Mouse (Mus musculus): ENCODE measurements around the gene Tmem88. TPM values are rescaled to one million over a fixed set of nuclear protein-coding genes. Genes with fewer than 3 reads are reported as not detected.

Tmem88 gene
- polyA plus RNA-seq (2012; fragmentation: generic; extraction: Trizol) = 0.16 TPM
- long read RNA-seq, experiment 1 = 0 reads
- long read RNA-seq, experiment 2 = 0 reads

- TF ChIP-seq USF1 (IDR thresholded peaks at IDR 0.05; ENCODE audit: low read depth) (no peak), CEBPB (IDR thresholded peaks at IDR 0.05; ENCODE audit: low read depth) (no peak), CTCF (IDR thresholded peaks at IDR 0.05; ENCODE audit: control insufficient read depth, insufficient read depth, insufficient read length) (no peak), FOSL1 (IDR thresholded peaks at IDR 0.05; ENCODE audit: insufficient read depth, low read length, poor library complexity, severe bottlenecking) (no peak), MAX (IDR thresholded peaks at IDR 0.05) (no peak)
- H3K79me2 ChIP-seq (ENCODE audit: control insufficient read depth, insufficient read depth) = peaks cover 26% of the 10 kb centered on the region
- no peak within 1 kb of the TSS for H3ac ChIP-seq (ENCODE audit: control insufficient read depth, insufficient read length, low read depth)
- H3K79me3 ChIP-seq (ENCODE audit: low read depth) = peaks cover 4% of the 10 kb centered on the region
- peaks cover 29% of the 10 kb centered on the region for H3K36me3 ChIP-seq (ENCODE audit: control insufficient read depth, insufficient read depth)
- no peak within 1 kb of the TSS for H3K4me3 ChIP-seq (ENCODE audit: insufficient read depth, poor library complexity, severe bottlenecking)
- H3K27me3 ChIP-seq (ENCODE audit: control insufficient read depth, insufficient read depth, insufficient read length) = no peaks in the 10 kb centered on the region
Measured at GRCm38 (mm10) chr11:69398059-69398458, at the start of gene Tmem88. Gene Tmem88, minus strand, starts transcription at chr11:69398234.

- H3K79me2 ChIP-seq (ENCODE audit: control insufficient read depth, insufficient read depth) = no peaks in the 10 kb centered on the region
- no peaks in the 10 kb centered on the region for H3K27me3 ChIP-seq (ENCODE audit: control insufficient read depth, insufficient read depth, insufficient read length)
- H3ac ChIP-seq (ENCODE audit: control insufficient read depth, insufficient read length, low read depth) = no peak overlapping the region
- H3K4me3 ChIP-seq (ENCODE audit: insufficient read depth, poor library complexity, severe bottlenecking) = no peak overlapping the region
- H3K79me3 ChIP-seq (ENCODE audit: low read depth) = no peaks in the 10 kb centered on the region
- TF ChIP-seq MYOD1 (IDR thresholded peaks at IDR 0.05; ENCODE audit: control insufficient read depth, insufficient read length, low read depth) (no peak), CTCF (IDR thresholded peaks at IDR 0.05; ENCODE audit: control insufficient read depth, insufficient read depth, insufficient read length) (no peak), MYOG (IDR thresholded peaks at IDR 0.05; ENCODE audit: control insufficient read depth, extremely low read depth, insufficient read length) (no peak), MAX (IDR thresholded peaks at IDR 0.05) (no peak), CEBPB (IDR thresholded peaks at IDR 0.05; ENCODE audit: low read depth) (no peak), USF1 (IDR thresholded peaks at IDR 0.05; ENCODE audit: low read depth) (no peak), FOSL1 (IDR thresholded peaks at IDR 0.05; ENCODE audit: insufficient read depth, low read length, poor library complexity, severe bottlenecking) (no peak)
- no peaks in the 10 kb centered on the region for H3K36me3 ChIP-seq (ENCODE audit: control insufficient read depth, insufficient read depth)
Measured at GRCm38 (mm10) chr11:69447299-69447698, 49.3 kb upstream of the Tmem88 start.

GRCm38 (mm10) chr11:69443328-69443727 is 45.3 kb upstream of the Tmem88 start:
- Histone ChIP-seq H3ac (ENCODE audit: control insufficient read depth, insufficient read length, low read depth) (no peak overlapping the region), H3K36me3 (ENCODE audit: control insufficient read depth, insufficient read depth) (no peaks in the 10 kb centered on the region), H3K79me2 (ENCODE audit: control insufficient read depth, insufficient read depth) (no peaks in the 10 kb centered on the region), H3K4me3 (ENCODE audit: insufficient read depth, poor library complexity, severe bottlenecking) (no peak overlapping the region), H3K79me3 (ENCODE audit: low read depth) (no peaks in the 10 kb centered on the region), H3K27me3 (ENCODE audit: control insufficient read depth, insufficient read depth, insufficient read length) (no peaks in the 10 kb centered on the region)
- TF ChIP-seq MYOG (IDR thresholded peaks at IDR 0.05; ENCODE audit: control insufficient read depth, extremely low read depth, insufficient read length) = no peak
- TF ChIP-seq CTCF (IDR thresholded peaks at IDR 0.05; ENCODE audit: control insufficient read depth, insufficient read depth, insufficient read length) = no peak
- TF ChIP-seq CEBPB (IDR thresholded peaks at IDR 0.05; ENCODE audit: low read depth) = peak; percentile 92
- TF ChIP-seq MAX (IDR thresholded peaks at IDR 0.05) = peak; percentile 99
- TF ChIP-seq USF1 (IDR thresholded peaks at IDR 0.05; ENCODE audit: low read depth) = peak; percentile 77
- TF ChIP-seq MYOD1 (IDR thresholded peaks at IDR 0.05; ENCODE audit: control insufficient read depth, insufficient read length, low read depth) = peak; percentile 36
- peak; percentile 83 for TF ChIP-seq FOSL1 (IDR thresholded peaks at IDR 0.05; ENCODE audit: insufficient read depth, low read length, poor library complexity, severe bottlenecking)

GRCm38 (mm10) chr11:69437291-69437690 is 39.3 kb upstream of the Tmem88 start:
- Histone ChIP-seq H3K79me2 (ENCODE audit: control insufficient read depth, insufficient read depth) (no peaks in the 10 kb centered on the region), H3ac (ENCODE audit: control insufficient read depth, insufficient read length, low read depth) (no peak overlapping the region), H3K79me3 (ENCODE audit: low read depth) (no peaks in the 10 kb centered on the region), H3K36me3 (ENCODE audit: control insufficient read depth, insufficient read depth) (no peaks in the 10 kb centered on the region), H3K4me3 (ENCODE audit: insufficient read depth, poor library complexity, severe bottlenecking) (no peak overlapping the region), H3K27me3 (ENCODE audit: control insufficient read depth, insufficient read depth, insufficient read length) (no peaks in the 10 kb centered on the region)
- TF ChIP-seq MAX (IDR thresholded peaks at IDR 0.05) = no peak

- no peak overlapping the region for H3ac ChIP-seq (ENCODE audit: control insufficient read depth, insufficient read length, low read depth)
- no peaks in the 10 kb centered on the region for H3K36me3 ChIP-seq (ENCODE audit: control insufficient read depth, insufficient read depth)
- no peaks in the 10 kb centered on the region for H3K79me3 ChIP-seq (ENCODE audit: low read depth)
- no peak for TF ChIP-seq CEBPB (IDR thresholded peaks at IDR 0.05; ENCODE audit: low read depth)
- no peak for TF ChIP-seq USF1 (IDR thresholded peaks at IDR 0.05; ENCODE audit: low read depth)
- no peak for TF ChIP-seq MYOG (IDR thresholded peaks at IDR 0.05; ENCODE audit: control insufficient read depth, extremely low read depth, insufficient read length)
- no peak for TF ChIP-seq MYOD1 (IDR thresholded peaks at IDR 0.05; ENCODE audit: control insufficient read depth, insufficient read length, low read depth)
- no peak for TF ChIP-seq FOSL1 (IDR thresholded peaks at IDR 0.05; ENCODE audit: insufficient read depth, low read length, poor library complexity, severe bottlenecking)
- no peak for TF ChIP-seq CTCF (IDR thresholded peaks at IDR 0.05; ENCODE audit: control insufficient read depth, insufficient read depth, insufficient read length)
- no peak for TF ChIP-seq MAX (IDR thresholded peaks at IDR 0.05)
- no peaks in the 10 kb centered on the region for H3K79me2 ChIP-seq (ENCODE audit: control insufficient read depth, insufficient read depth)
- H3K4me3 ChIP-seq (ENCODE audit: insufficient read depth, poor library complexity, severe bottlenecking) = no peak overlapping the region
- no peaks in the 10 kb centered on the region for H3K27me3 ChIP-seq (ENCODE audit: control insufficient read depth, insufficient read depth, insufficient read length)
Measured at GRCm38 (mm10) chr11:69433189-69433588, 35.2 kb upstream of the Tmem88 start.

GRCm38 (mm10) chr11:69432640-69432982 is 34.6 kb upstream of the Tmem88 start:
- Histone ChIP-seq H3ac (ENCODE audit: control insufficient read depth, insufficient read length, low read depth) (no peak overlapping the region), H3K4me3 (ENCODE audit: insufficient read depth, poor library complexity, severe bottlenecking) (no peak overlapping the region), H3K27me3 (ENCODE audit: control insufficient read depth, insufficient read depth, insufficient read length) (no peaks in the 10 kb centered on the region), H3K79me2 (ENCODE audit: control insufficient read depth, insufficient read depth) (no peaks in the 10 kb centered on the region), H3K36me3 (ENCODE audit: control insufficient read depth, insufficient read depth) (no peaks in the 10 kb centered on the region), H3K79me3 (ENCODE audit: low read depth) (no peaks in the 10 kb centered on the region)
- no peak for TF ChIP-seq MYOG (IDR thresholded peaks at IDR 0.05; ENCODE audit: control insufficient read depth, extremely low read depth, insufficient read length)
- no peak for TF ChIP-seq MAX (IDR thresholded peaks at IDR 0.05)
- no peak for TF ChIP-seq CEBPB (IDR thresholded peaks at IDR 0.05; ENCODE audit: low read depth)
- no peak for TF ChIP-seq FOSL1 (IDR thresholded peaks at IDR 0.05; ENCODE audit: insufficient read depth, low read length, poor library complexity, severe bottlenecking)
- no peak for TF ChIP-seq USF1 (IDR thresholded peaks at IDR 0.05; ENCODE audit: low read depth)
- TF ChIP-seq MYOD1 (IDR thresholded peaks at IDR 0.05; ENCODE audit: control insufficient read depth, insufficient read length, low read depth) = no peak
- no peak for TF ChIP-seq CTCF (IDR thresholded peaks at IDR 0.05; ENCODE audit: control insufficient read depth, insufficient read depth, insufficient read length)

Measured in C2C12 (cell line).